Mouse (Mus musculus): ENCODE data around the gene Galnt7.

GRCm38 (mm10) chr8:57573844-57574243 is 79.0 kb downstream of the Galnt7 start:
- no peak for TF ChIP-seq CTCF (IDR thresholded peaks at IDR 0.05; ENCODE audit: low read depth, low read length)
- TF ChIP-seq POLR2A (IDR thresholded peaks at IDR 0.05; ENCODE audit: extremely low read depth, insufficient read depth, low read length) = no peak
